Mouse (Mus musculus) central nervous system, embryonic 11.5 days (tissue): ENCODE data around the gene Pigc. TPM values are rescaled to one million over a fixed set of nuclear protein-coding genes. Genes with fewer than 3 reads are reported as not detected.

Experiments used
- polyA plus RNA-seq: library from polyadenylated mRNA; depleted of rRNA; stranded (reverse); fragments of >200 nt; gene quantifications from 2 replicates; pipeline ENCODE4 v1.2.3, GENCODE M21; 2012; rRNA removed

Pigc gene
- polyA plus RNA-seq, result 21.6 and 26.3 TPM in 2 replicates

DNA sequence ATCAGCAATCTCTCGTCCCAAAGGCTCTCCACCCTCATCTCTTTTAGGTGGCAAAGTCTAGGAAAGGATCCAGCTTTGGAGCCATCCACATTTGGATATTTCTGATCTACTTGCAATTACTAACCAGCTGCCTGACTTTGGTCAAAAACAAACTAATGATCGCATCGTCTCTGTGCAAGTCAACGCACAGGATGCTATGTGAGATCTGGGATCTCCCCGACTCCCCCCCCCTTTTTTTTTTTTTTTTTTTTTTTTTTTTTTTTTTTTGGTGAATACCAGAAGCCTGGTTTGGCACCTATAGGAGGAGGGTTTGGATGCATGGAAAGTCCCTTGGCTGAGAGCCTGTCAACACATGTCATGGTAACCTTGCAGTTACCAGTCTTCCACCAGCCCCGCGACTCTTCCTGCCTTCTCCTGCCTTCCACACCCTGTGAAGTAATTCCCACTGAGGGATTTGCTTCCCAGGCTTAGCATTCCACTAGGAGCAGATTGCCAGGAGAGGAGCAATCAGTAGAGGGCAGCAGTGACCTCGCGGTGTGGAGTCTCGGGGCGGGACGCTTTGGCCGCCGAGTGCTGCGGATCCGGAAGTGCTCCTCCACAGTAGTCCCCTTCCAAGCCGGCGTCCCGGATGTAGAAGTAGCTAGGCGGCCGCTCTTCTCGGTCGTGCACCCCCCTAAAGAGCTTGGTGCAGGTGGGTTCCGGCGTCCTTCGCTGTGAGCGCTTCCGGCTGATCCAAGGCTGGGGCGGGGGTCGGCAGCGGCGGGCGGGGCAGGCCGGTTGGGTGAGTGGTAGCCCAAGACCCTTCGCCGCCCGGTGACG is at the start of gene Pigc:
Pigc (plus strand) TSS at position 598 of the 819 bp plus-strand sequence.

DNA sequence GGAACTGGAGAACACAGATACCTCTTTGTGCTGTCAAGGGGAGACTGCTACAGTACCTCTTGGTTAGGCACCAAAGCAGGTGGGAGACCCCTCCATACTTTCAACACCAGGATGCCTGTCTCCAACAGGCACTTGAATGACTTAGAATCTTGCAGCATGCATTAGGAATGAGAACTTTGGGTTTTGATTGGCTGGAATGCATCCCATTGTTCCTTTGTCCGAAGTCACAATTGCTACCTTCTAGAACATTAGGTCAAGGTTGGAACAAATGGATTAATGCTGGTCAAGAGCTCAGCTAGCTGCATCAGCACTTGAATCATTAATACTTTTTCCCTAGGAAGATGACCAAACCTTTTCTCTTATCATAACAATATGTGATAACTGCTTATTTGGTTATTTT is 10.6 kb downstream of the Pigc start, which contains the start of gene 4930558K02Rik:
4930558K02Rik (minus strand) TSS at position 101 of the 400 bp plus-strand sequence.

Other genes starting within 250 kb of the Pigc start
- 0.10 and 0.15 TPM in 2 replicates for gene Fasl, start 180.7 kb upstream of the Pigc start, polyA plus RNA-seq
- gene Suco, start 92.5 kb upstream of the Pigc start, polyA plus RNA-seq, result 39.5 and 45.6 TPM in 2 replicates
- not detected in 2 replicates for gene 4930558K02Rik, start 10.4 kb downstream of the Pigc start, polyA plus RNA-seq